Mouse (Mus musculus) Patski (cell line): ENCODE measurements around the gene Chst5. TPM values are rescaled to one million over a fixed set of nuclear protein-coding genes. Genes with fewer than 3 reads are reported as not detected.
"Not testable (repeated sequence)": the region's sequence is repeated elsewhere in the genome, so short reads cannot be mapped to it uniquely, and the experiment has no call there.

Source experiments
- ATAC-seq: fragments of 100-300 bp; one replicate; pipeline ENCODE4 v1.8.0; 2021
- CTCF ChIA-PET: fragments of 350-600 bp; sonication (Branson Sonifier 250); formaldehyde crosslinking; loops from one replicate; lab custom pipeline; 2022; ENCODE audit warnings: inconsistent platforms; lab: Charles Lee
- POLR2A ChIA-PET: fragments of 350-600 bp; sonication (Branson Sonifier 250); formaldehyde crosslinking; loops from one replicate; lab custom pipeline; 2022; ENCODE audit warnings: antibody characterized with exemption, inconsistent platforms; lab: Charles Lee
- DNase-seq: peaks from one replicate; pipeline ENCODE4 v3.0.0-alpha.2; 2011; ENCODE audit warnings: low read depth, low spot score
- H3K27me3 ChIP-seq: fragments of 371-371 bp; one replicate; pipeline ENCODE4 v1.5.1; 2021
- CTCF ChIP-seq: fragments of 100-300 bp; IDR thresholded peaks from one replicate; pipeline ENCODE4 v1.5.1; 2021
- in situ Hi-C: fragments of 300-500 bp; cut with MboI; formaldehyde crosslinking; loops from 3 replicates; pipeline ENCODE4 v1.11.1; 2018; ENCODE audit warnings: low pct_unique_long_range_greater_than_20kb, mixed read lengths
- polyA plus RNA-seq: library from polyadenylated mRNA; unstranded; gene quantifications from one replicate; pipeline ENCODE4 v1.2.3, GENCODE M21; 2021

Gene Chst5
- polyA plus RNA-seq, 1 experiment from 2014 or later: not detected

DNA sequence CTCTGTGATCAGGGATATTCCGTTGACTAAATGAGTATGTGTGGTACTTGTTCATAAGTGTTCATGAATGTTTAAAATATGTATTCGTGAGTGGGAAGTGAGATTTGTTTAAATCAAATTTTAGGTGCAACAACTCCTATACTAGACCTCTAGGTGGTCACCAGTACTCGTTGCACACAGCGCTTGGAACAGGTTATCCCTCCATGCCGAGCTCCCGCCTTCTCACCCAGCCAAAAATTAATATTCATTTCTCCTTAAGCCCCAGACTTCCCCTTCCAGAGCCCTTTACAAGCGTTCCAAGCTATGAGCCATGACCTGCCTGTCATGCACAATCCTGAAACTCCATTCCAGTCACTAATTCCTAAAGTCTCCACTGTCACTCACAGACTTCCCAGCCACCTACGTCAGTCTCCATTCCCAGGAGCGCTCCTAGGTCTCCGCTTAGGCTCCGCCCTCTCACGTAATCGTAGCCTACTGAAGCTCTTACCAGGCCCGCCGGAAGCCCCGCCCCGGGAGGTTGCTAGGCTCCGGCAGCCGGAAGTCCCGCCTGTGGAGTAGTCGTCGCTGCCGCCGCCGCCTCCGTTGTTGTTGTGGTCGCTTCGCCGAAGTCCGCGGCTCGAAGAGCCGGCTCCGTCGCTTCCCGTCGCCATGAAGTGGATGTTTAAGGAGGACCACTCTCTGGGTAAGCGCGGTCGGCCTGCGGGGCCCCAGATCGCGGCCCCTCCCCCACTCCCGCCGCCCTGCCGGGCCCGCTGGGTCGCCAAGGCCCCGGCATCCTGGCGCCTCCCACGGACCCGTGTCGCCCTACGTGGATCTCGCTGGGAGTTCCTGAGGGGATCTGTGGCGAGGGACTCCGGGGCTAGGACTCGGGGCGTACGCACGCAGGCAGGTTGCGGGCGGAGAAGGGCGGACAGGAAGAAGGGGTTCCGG, 30.2 kb upstream of the Chst5 start, which contains the start of gene Gabarapl2:
Gene Gabarapl2 (plus strand): TSS at position 533 of the 930 bp plus-strand sequence.
- DNase-seq (peak; percentile 75), ATAC-seq (peak; percentile 96)
- in situ Hi-C loops: no loop called here
- no peaks in the 10 kb centered on the region for H3K27me3 ChIP-seq
- ChIA-PET CTCF (no interaction called here), POLR2A (no interaction called here)
- no peak for TF ChIP-seq CTCF

DNA sequence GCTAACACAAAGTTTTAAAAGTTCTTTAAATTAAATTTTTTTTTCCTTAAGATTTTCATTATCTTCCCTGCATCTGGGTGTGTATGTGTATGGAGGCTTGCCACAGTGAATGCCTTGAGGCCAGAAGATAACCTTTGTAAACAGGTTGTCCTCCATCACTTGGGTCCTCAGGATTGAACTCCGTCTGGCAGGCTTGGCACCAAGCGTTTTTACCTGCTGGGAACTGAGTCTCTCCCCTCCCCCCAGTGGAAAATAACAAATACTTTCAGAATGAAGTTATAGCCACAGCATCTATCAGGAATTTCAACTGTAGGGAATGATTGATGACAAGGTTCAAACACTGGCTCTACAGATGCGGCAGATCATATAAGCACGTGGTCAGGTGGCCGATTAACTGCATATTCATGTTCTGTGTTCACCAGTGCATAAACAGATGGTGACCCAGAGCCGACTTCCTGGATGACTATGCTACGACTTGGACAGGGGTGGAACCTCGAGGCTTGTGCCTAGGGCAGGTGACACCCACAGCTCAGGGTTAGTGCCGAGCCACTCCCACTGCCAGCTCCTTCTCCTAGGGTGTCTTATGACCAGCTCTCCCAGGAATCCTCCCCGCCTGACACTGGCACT, 29.4 kb upstream of the Chst5 start:
- POLR2A ChIA-PET: no interaction called here
- TF ChIP-seq CTCF: no peak
- no peaks in the 10 kb centered on the region for H3K27me3 ChIP-seq
- ATAC-seq: peak; percentile 94
- in situ Hi-C loops: loop anchor here (5.0 kb wide), 1 partner anchor 48 kb away; no protein-coding TSS in a partner anchor
- peak; percentile 44 for DNase-seq
- CTCF ChIA-PET: no interaction called here

DNA sequence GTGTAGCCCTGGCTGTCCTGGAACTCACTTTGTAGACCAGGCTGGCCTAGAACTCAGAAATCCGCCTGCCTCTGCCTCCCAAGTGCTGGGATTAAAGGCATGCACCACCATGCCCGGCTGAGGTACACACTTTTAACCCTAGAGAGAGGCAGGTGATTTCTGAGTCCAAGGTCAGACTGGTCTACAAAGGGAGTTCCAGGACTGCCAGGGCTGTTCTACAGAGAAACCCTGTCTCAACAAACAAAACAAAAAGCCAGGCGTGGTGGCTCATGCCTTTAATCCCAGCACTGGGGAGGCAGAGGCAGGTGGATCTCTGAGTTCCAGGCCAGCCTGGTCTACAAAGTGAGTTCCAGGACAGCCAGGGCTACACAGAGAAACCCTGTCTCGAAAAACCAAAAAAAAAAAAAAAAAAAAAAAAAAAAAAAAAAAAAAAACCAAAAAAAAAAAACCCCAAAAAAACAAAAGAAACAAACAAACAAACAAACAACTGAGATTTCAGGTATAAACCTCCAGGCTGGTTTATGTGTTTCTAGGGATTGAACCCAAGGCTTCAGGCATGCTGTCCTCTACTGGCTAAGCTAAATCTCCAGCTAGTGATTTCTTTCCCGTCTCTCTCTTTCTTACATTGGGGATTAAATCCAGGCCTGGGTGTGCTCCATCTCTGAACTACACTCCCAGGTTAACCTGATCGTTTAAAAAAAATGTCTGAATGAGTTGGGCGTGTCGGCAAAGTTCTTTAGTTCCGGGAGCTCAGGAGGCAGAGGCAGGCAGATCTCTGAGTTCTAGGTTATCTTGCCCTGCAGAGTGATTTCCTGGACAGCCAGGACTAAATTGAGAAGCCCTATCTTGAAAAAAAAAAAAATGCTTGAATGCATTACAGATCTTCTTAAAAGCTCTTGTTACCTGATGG, 28.1 kb upstream of the Chst5 start:
- H3K27me3 ChIP-seq, CTCF ChIA-PET, ATAC-seq, DNase-seq, POLR2A ChIA-PET: not testable (repeated sequence)
- in situ Hi-C loops: loop anchor here (5.0 kb wide), 1 partner anchor 49 kb away; no protein-coding TSS in a partner anchor

DNA sequence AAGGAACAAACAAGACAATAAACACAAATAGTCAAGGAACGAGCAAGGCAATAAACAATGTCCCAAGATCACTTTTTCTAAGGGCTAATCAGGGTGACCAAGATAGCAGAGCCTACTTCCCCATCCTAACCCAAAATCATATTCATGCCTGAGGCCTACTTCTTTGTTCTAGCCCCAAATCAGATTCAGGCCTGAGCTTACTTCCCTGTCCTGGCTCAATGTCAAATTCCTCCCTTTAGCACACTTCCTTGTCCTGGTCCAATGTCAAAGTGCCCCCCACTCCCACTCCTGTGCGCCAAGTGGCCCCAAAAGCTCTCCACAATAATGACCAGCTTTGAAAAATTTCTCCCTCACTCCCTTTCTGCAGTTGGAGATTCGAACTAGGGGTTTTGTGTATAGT, 26.9 kb upstream of the Chst5 start:
- POLR2A ChIA-PET: no interaction called here
- no peak for TF ChIP-seq CTCF
- DNase-seq: no peak
- in situ Hi-C loops: loop anchor here (5.0 kb wide), 1 partner anchor 50 kb away; no protein-coding TSS in a partner anchor
- no peak for ATAC-seq
- no peaks in the 10 kb centered on the region for H3K27me3 ChIP-seq
- CTCF ChIA-PET: interaction anchor here (0.9 kb wide), 1 partner anchor 55 kb away, joined by 3 read pairs; no protein-coding TSS in a partner anchor

DNA sequence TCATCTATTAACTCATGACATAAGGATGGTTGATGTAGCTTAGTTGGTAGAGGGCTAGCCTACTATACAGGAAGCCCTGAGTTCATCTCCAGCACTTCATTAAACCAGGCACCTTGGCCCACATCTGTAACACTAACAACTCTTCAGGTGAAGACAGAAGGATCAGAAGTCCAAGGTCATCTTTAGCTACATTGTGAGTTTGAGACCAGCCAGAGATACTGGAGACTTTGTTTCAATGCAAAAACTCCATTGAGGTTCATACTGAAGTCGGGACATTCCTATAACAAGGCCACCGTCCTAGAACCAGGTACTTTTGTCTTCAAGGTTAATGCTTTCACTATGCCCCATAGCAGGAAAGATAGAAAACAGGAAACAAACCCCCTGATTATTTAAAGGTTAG, 24.0 kb upstream of the Chst5 start:
- POLR2A ChIA-PET: no interaction called here
- peak; percentile 1 for ATAC-seq
- in situ Hi-C loops: no loop called here
- TF ChIP-seq CTCF: no peak
- DNase-seq: no peak
- CTCF ChIA-PET: interaction anchor here (1.5 to 3.5 kb wide), 3 partner anchors 10 to 53 kb away, joined by 3 to 13 read pairs (median 10); no protein-coding TSS in a partner anchor
- H3K27me3 ChIP-seq: no peaks in the 10 kb centered on the region

DNA sequence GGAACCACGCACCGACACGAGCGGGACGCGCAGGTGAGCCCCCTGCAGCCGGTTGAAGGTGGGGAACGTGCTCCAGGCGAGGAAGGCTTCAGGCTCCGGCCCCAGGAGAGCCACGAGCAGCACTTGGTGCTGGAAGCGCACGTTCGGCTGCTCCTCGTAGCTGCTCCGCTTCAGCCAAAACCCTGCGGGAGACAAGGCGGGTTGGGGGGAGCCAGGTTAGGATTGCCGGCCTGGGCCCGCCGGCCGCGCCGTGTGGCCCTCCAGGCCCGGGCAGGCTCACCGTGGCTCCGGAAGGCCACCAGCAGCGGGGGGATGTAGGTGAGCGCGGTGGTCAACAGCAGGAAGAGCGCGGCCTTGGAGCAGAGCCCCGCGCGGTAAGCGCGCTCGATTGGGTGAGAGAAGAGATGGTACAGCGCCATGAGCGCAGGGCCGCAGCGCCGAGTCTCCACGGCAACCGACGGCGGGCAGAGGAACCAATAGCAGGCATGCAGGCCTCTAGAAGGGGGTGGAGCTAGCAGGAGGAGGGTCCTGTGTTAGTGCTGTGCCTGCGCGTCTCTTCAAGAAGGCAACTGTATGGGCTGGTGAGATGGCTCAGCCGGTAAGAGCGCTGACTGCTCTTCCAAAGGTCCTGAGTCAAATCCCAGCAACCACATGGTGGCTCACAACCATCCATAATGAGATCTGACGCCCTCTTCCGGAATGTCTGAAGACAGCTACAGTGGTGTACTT, 23.3 kb upstream of the Chst5 start, which contains the start of gene Tmem231:
Gene Tmem231 (minus strand): TSS at position 534 of the 729 bp plus-strand sequence.
- POLR2A ChIA-PET: no interaction called here

DNA sequence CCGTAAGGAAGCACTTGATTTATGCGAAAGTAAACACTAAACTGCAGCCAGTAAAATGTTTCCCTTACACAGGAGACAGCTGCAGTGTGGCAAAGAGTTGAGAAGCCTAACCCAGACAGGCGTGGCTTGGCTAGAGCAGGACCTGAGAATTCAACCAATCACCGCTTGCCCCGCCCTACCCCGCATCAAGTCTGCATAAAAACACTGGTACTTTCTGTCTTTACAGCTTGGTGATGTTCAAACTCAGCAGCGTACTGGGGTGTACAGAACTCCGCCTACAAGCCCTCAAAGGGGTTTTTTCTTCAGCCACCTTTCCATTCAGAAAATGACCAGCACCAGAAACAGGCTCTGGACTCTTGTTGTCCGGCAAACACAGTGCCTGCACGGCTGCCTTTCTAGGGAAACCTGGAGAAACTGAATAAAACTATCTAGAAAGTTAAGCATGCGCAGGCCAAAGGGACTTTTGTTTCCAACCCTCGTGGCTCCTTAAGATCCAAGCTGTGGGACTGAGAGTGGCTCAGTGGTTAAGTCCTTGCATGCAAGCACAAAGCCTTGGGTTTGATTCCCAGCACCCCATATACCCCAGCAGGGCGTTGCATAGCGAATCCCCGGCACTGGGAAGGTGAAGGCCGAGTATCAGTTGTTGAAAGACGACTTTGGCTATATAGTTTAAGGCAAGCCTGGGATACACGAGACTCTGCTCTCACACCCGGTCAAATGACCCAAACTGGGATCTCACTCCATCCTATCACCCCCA, 22.5 kb upstream of the Chst5 start:
- no peaks in the 10 kb centered on the region for H3K27me3 ChIP-seq
- in situ Hi-C loops: no loop called here
- ATAC-seq (peak; percentile 58), DNase-seq (peak; percentile 55)
- CTCF ChIA-PET: interaction anchor here (1.1 to 3.5 kb wide), 5 partner anchors 9 to 51 kb away, joined by 3 to 13 read pairs (median 4); no protein-coding TSS in a partner anchor
- TF ChIP-seq CTCF: no peak
- POLR2A ChIA-PET: no interaction called here

More for the DNA sequence above, 23.3 kb upstream of the Chst5 start, which contains the start of gene Tmem231:
- in situ Hi-C loops: no loop called here
- peak; percentile 61 for DNase-seq
- CTCF ChIA-PET: interaction anchor here (1.5 to 3.5 kb wide), 3 partner anchors 10 to 52 kb away, joined by 3 to 13 read pairs (median 10); no protein-coding TSS in a partner anchor
- TF ChIP-seq CTCF: no peak
- H3K27me3 ChIP-seq: no peaks in the 10 kb centered on the region
- peak; percentile 99 for ATAC-seq

DNA sequence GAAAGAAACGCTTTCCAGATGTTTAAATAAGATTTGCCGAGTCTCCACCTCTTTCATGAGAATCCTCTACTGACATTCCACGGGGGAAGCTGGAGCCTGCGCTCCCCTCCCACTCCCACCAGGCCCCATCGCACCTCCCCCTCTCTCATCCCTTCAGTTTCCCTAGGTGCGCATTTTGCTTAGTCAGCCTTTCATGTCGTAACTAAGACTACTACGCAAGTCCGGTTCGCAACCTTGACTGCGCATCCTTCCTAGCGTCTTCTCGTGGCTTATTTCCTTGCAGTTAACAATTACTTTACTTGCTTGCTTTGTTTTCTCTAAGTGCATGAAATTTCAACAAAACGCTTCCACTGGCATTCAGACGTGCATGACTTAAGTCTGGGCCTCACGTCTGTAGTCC, 21.5 kb upstream of the Chst5 start:
- no peak for TF ChIP-seq CTCF
- POLR2A ChIA-PET: no interaction called here

More for the DNA sequence above, 21.5 kb upstream of the Chst5 start:
- DNase-seq: no peak
- no peaks in the 10 kb centered on the region for H3K27me3 ChIP-seq
- in situ Hi-C loops: no loop called here
- no peak for ATAC-seq
- CTCF ChIA-PET: interaction anchor here (1.1 to 1.2 kb wide), 2 partner anchors 8 to 46 kb away, joined by 3 to 4 read pairs; no protein-coding TSS in a partner anchor
